Mouse (Mus musculus): Measurements from ENCODE around the gene Tmem51. TPM values are rescaled to one million over a fixed set of nuclear protein-coding genes. Genes with fewer than 3 reads are reported as not detected.

The Tmem51 gene
- total and polyA plus RNA-seq, 3 experiments: 0.05 TPM; not detected in 2

DNA sequence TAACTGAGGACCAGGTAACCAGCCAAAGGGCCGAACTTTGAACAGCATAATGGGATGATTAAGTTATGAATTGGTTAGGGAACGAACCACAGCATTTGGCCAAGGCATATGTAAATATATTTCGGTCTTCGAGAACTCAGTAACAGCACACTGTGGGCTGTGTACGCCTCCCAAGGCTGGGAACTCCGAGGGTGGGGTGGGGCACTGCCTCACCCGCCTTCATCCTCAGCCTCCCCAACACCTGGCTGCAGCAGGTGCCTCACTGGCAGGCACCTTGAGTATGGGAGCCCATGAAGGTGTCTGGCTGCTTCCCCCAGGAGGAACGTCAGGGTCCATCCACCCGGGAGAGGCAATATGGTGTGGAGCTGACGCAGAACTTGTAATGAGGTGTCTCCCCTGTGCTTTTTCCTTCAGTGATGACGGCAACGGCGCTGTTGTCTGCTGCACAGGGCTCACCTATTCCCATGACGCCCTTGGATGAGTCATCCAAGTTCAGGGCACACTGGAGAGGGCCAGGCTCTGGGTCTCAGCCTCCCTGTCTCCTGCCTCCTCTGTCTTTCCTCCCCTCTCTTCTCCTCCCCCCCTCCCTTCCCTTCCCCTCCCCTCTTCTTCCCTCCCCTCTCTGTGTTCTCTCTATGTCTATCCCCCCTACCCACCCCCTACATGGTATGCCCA lies 91.4 kb downstream of the Tmem51 start:
- Histone ChIP-seq H3K4me1 (ENCODE audit: insufficient read depth, low read depth, low read length) (no peaks in the 10 kb centered on the region), H3K9me3 (replicated peaks) (peaks cover 86% of the 10 kb centered on the region), H3K4me3 (ENCODE audit: low read depth, low read length) (no peak overlapping the region; the same call in 1 of the 2 replicates), H3K36me3 (replicated peaks) (no peaks in the 10 kb centered on the region), H3K27me3 (ENCODE audit: insufficient read depth, low read length) (no peaks in the 10 kb centered on the region)
- DNase-seq (ENCODE audit: low spot score) (no peak), ATAC-seq (ENCODE audit: extremely low read depth, insufficient number of reproducible peaks, low FRiP score, poor library complexity, severe bottlenecking) (no peak)
- no peak for TF ChIP-seq GATA2 (IDR thresholded peaks at IDR 0.05; ENCODE audit: borderline replicate concordance, low read depth, low read length)
- TF ChIP-seq GATA1 (IDR thresholded peaks at IDR 0.05; ENCODE audit: borderline replicate concordance, low read length): no peak
- TF ChIP-seq TAL1 (conservative IDR thresholded peaks at IDR 0.05; ENCODE audit: low read depth, low read length): no peak
- TF ChIP-seq CTCF (IDR thresholded peaks at IDR 0.05; ENCODE audit: low read depth, low read length): no peak
- TF ChIP-seq POLR2AphosphoS5 (IDR thresholded peaks at IDR 0.05; ENCODE audit: insufficient replicate concordance, low read depth, low read length): no peak

DNA sequence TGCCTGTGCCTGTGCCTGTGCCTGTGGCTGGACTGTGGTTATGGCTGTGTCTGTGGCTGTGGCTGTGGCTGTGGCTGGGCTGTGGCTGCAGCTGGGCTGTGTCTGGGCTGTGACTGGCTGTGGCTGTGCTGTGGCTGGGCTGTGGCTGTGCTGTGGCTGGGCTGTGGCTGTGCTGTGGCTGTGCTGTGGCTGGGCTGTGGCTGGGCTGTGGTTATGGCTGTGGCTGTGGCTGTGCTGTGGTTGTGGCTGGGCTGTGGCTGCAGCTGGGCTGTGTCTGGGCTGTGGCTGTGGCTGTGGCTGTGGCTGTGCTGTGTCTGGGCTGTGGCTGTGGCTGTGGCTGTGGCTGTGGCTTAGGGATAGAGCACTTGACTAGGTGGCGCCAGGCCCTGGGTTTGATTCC lies 95.9 kb downstream of the Tmem51 start:
- no peak for ATAC-seq (ENCODE audit: extremely low read depth, insufficient number of reproducible peaks, low FRiP score, poor library complexity, severe bottlenecking)

GRCm38 (mm10) chr4:141983689-141984088 lies 100.4 kb downstream of the Tmem51 start:
- H3K4me1 ChIP-seq (ENCODE audit: insufficient read depth, low read depth, low read length): no peaks in the 10 kb centered on the region
- peaks cover 69% of the 10 kb centered on the region for H3K9me3 ChIP-seq (replicated peaks)
- no peak overlapping the region for H3K4me3 ChIP-seq (ENCODE audit: low read depth, low read length)
- ATAC-seq (ENCODE audit: extremely low read depth, insufficient number of reproducible peaks, low FRiP score, poor library complexity, severe bottlenecking): no peak
- no peak for DNase-seq (ENCODE audit: low spot score)
- no peak for TF ChIP-seq CTCF (IDR thresholded peaks at IDR 0.05; ENCODE audit: low read depth, low read length)
- no peak for TF ChIP-seq GATA1 (IDR thresholded peaks at IDR 0.05; ENCODE audit: borderline replicate concordance, low read length)
- TF ChIP-seq TAL1 (conservative IDR thresholded peaks at IDR 0.05; ENCODE audit: low read depth, low read length): no peak
- TF ChIP-seq GATA2 (IDR thresholded peaks at IDR 0.05; ENCODE audit: borderline replicate concordance, low read depth, low read length): no peak
- TF ChIP-seq POLR2AphosphoS5 (IDR thresholded peaks at IDR 0.05; ENCODE audit: insufficient replicate concordance, low read depth, low read length): no peak
- H3K36me3 ChIP-seq (replicated peaks): no peaks in the 10 kb centered on the region
- H3K27me3 ChIP-seq (ENCODE audit: insufficient read depth, low read length): no peaks in the 10 kb centered on the region

More for the DNA sequence above, 95.9 kb downstream of the Tmem51 start:
- Histone ChIP-seq H3K4me1 (ENCODE audit: insufficient read depth, low read depth, low read length) (no peaks in the 10 kb centered on the region), H3K9me3 (replicated peaks) (peaks cover 82% of the 10 kb centered on the region), H3K4me3 (ENCODE audit: low read depth, low read length) (no peak overlapping the region), H3K27me3 (ENCODE audit: insufficient read depth, low read length) (no peaks in the 10 kb centered on the region), H3K36me3 (replicated peaks) (no peaks in the 10 kb centered on the region)
- no peak for DNase-seq (ENCODE audit: low spot score)
- TF ChIP-seq GATA1 (IDR thresholded peaks at IDR 0.05; ENCODE audit: borderline replicate concordance, low read length) (no peak), TAL1 (conservative IDR thresholded peaks at IDR 0.05; ENCODE audit: low read depth, low read length) (no peak), CTCF (IDR thresholded peaks at IDR 0.05; ENCODE audit: low read depth, low read length) (no peak), GATA2 (IDR thresholded peaks at IDR 0.05; ENCODE audit: borderline replicate concordance, low read depth, low read length) (no peak), POLR2AphosphoS5 (IDR thresholded peaks at IDR 0.05; ENCODE audit: insufficient replicate concordance, low read depth, low read length) (no peak)

DNA sequence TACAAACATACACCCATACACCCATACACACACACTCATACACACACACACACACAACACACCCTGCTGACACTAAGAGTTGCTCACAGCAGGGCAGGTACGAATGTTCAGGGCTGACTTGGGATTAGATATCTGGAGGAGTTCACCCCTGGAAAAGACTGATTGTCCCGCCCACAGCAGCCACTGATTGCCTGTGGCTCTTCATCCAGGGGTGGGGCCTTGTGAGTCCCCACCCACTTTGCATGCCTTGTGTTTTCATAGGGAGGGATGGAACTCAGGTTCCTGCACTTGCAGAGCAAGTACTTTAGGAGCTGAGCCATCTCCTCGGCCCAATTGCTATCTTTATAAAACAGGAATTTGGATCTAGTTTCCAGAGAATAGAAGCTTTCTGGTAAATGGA lies 102.6 kb downstream of the Tmem51 start:
- TF ChIP-seq GATA1 (IDR thresholded peaks at IDR 0.05; ENCODE audit: borderline replicate concordance, low read length) (no peak), POLR2AphosphoS5 (IDR thresholded peaks at IDR 0.05; ENCODE audit: insufficient replicate concordance, low read depth, low read length) (no peak), CTCF (IDR thresholded peaks at IDR 0.05; ENCODE audit: low read depth, low read length) (no peak), TAL1 (conservative IDR thresholded peaks at IDR 0.05; ENCODE audit: low read depth, low read length) (no peak), GATA2 (IDR thresholded peaks at IDR 0.05; ENCODE audit: borderline replicate concordance, low read depth, low read length) (no peak)
- DNase-seq (ENCODE audit: low spot score) (no peak), ATAC-seq (ENCODE audit: extremely low read depth, insufficient number of reproducible peaks, low FRiP score, poor library complexity, severe bottlenecking) (no peak)
- Histone ChIP-seq H3K4me3 (ENCODE audit: low read depth, low read length) (no peak overlapping the region), H3K9me3 (replicated peaks) (peaks cover 57% of the 10 kb centered on the region), H3K27me3 (ENCODE audit: insufficient read depth, low read length) (no peaks in the 10 kb centered on the region), H3K36me3 (replicated peaks) (no peaks in the 10 kb centered on the region), H3K4me1 (ENCODE audit: insufficient read depth, low read depth, low read length) (no peaks in the 10 kb centered on the region)

Other genes starting within 250 kb of the Tmem51 start
- gene Ctrc, start 237.9 kb downstream of the Tmem51 start, total RNA-seq (2014; fragmentation: Nextera tagmentation): not detected in 2 replicates
- not detected in 2 replicates for gene Ctrc, start 237.9 kb downstream of the Tmem51 start, total RNA-seq (2017)
- gene Ctrc, start 237.9 kb downstream of the Tmem51 start, polyA plus RNA-seq (2012): not detected in 2 replicates
- gene Efhd2, start 209.4 kb downstream of the Tmem51 start, total RNA-seq (2014; fragmentation: Nextera tagmentation): 30.8 and 31.9 TPM in 2 replicates
- gene Efhd2, start 209.4 kb downstream of the Tmem51 start, total RNA-seq (2017): 37.3 and 44.1 TPM in 2 replicates
- gene Efhd2, start 209.4 kb downstream of the Tmem51 start, polyA plus RNA-seq (2012): 56.1 and 59.5 TPM in 2 replicates
- gene Fhad1, start 69.2 kb downstream of the Tmem51 start, total RNA-seq (2014; fragmentation: Nextera tagmentation): not detected in 2 replicates
- 0.11 TPM in 1 of 2 replicates, not detected in the other for gene Fhad1, start 69.2 kb downstream of the Tmem51 start, total RNA-seq (2017)
- not detected in 2 replicates for gene Fhad1, start 69.2 kb downstream of the Tmem51 start, polyA plus RNA-seq (2012)
- not detected in 2 replicates for gene Kazn, start 155.1 kb upstream of the Tmem51 start, total RNA-seq (2014; fragmentation: Nextera tagmentation)
- gene Kazn, start 155.1 kb upstream of the Tmem51 start, total RNA-seq (2017): under 0.01 and 0.11 TPM in 2 replicates
- gene Kazn, start 155.1 kb upstream of the Tmem51 start, polyA plus RNA-seq (2012): not detected in 2 replicates

Data from G1E (cell line).